Mouse (Mus musculus): ENCODE results near the gene Xrn2. TPM values are rescaled to one million over a fixed set of nuclear protein-coding genes. Genes with fewer than 3 reads are reported as not detected.

Gene Xrn2
- 10 to 100 TPM; 22.4 to 29.9 TPM for total RNA-seq (2021)
- long read RNA-seq, experiment 1, transcript Xrn2-201 (30 exons, 3,434 nt): major isoform, 16 of 26 reads
- long read RNA-seq, experiment 1, partial matches to known transcripts: 6 of 26 reads
- long read RNA-seq, experiment 1, other reads (novel, unspliced or antisense): 4 of 26 reads
- long read RNA-seq, experiment 2, transcript Xrn2-201 (30 exons, 3,434 nt): major isoform, 5 of 12 reads
- long read RNA-seq, experiment 2, partial matches to known transcripts: 5 of 12 reads
- long read RNA-seq, experiment 2, other reads (novel, unspliced or antisense): 2 of 12 reads

DNA sequence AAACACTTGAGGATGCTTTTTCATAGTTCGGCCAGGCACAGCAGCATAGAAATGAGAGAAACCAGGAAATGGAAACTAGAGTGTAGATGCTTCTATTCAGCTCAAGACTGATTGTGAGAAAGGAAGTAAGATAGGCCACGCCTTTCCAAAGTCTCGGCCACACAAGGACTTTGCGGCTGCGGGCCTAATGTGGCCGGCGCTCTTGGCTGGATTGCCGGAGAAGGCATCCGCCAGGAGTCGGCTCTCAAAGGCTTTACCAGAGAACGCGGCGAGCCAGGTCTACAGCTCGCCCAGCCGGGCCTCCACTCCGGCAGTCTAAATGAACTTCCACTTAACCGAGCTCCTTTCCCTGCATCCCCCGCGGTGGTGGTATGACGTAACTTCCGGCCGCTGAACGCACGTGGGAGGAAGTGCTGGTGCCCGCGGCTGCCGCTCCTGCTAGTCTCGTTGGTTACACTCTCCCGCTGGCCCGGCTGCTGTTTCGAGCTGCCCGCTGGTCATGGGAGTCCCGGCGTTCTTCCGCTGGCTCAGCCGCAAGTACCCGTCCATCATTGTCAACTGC lies at the start of gene Xrn2:
Gene Xrn2, plus strand, starts transcription at position 374 of the 562 bp plus-strand sequence.
- DNase-seq: peak; percentile 96 to 97

DNA sequence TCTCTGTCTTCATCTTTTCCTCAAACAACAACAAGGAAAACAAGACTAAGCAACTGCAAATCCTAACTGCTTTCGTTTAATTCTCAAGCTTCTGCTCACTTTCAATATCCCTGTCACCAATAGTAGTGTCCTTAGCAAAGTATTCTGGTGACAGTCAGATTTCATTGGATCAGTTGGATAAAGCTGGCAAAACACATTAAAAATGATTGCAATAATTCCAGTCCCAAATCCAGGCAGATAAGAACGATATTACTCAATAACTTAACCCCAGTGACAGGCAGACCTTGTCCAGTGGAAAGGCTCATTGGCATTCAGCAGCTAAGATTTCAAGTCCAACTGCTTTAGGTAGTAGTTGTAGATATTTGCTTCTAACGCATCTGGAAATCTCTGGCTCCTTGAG lies 37.8 kb upstream of the Xrn2 start:
- DNase-seq: no peak

DNA sequence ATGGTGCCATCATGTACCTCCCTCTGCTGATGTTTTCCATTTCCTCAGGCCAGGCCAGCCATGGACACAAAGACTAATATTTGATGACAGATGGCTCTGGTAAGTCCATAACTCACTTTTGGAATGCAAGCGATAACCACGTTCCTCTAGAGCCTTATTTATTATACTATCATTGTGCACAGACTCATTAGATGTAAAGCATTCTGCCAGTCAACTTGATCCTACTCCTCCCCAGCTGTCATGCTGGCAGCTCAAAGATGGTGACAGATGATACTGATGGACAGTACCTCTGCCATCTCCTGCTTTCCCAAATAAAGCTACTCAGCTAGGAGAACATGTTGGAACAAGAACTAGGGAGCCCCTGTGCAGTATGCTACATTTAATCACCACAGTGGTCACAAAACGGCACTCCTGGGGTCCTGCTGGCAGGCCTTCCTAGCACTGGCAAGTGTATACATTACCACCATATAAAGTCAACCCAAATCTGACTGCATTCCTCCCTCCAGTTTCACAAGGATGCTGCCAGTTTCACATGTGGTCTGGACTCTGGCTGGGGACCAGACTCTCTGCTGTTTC lies 37.3 kb upstream of the Xrn2 start:
- no peak for DNase-seq

DNA sequence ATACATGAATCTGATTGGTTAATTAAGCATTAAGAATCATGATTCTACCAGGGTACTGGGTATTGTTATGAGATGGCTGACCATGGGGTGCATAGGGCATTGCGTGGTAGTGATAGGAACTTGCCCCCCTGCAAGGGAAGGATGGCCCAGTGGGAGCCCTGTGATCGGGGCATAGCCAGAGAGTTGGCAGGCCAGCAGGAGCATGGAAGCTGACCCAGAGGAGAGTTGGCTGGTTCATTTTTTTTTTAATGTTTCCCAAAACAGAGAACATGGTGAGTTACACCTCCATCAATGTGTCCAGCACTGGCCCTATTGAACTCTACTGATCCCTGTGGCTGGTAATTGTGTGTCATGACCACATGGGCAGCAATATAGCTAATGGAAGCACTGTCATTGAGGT lies 30.0 kb upstream of the Xrn2 start:
- DNase-seq: no peak

DNA sequence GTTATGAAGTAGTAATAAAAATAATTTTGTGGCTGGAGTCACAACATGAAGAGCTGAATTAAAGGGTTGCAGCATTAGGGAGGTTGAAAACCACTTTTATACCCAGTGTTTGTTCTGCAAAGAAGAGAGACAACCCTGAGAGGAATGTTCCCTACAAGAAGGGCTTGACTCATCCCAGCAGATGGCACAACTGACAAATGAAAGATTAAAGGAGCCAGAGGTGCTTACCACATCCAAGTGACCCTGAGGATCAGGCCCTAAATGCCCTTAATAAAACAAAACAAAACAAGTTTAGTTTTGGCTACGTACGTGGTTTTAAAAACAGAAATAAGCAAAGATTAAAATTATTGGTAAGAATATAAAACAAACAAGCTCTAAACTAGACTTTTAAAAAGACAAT lies 28.0 kb upstream of the Xrn2 start:
- DNase-seq: no peak

DNA sequence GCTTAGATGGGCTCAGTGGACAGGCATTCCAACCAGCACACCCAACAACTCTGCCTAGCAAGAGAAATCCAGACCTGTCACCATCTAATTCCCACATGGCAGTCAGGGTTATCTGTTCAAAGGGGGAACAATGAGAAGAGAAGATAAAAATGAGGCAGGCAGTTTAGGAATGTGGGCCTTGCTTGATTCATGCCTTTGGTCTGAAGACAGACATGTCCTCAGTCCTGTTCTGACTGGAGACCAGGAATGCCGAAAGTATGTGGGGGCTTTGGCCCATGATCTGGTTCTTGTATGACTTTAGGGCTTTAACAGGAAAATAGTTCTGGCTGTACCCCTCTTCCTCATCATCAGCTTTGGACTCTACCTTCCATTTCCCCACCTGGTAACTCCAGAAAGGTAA lies 27.0 kb upstream of the Xrn2 start:
- no peak for DNase-seq

DNA sequence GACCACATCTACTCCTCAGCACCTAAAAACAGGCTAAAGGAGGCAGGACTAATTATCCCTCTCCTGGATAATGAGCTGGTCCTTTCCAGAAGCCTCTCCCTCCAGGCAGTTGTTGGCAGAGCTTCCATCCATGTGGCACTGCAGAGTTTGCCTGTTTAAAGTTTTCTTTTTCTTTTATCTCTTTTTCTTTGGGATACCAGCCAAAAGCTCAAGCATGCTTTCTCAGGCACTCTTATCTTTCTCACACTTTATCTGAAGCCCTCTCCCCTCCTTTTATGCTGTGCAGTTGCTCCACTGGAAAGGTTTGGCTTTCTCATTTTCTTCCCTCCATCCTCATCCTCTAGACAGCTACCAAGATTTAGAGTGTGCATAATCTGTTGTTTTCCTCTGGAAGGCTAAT lies 26.4 kb upstream of the Xrn2 start:
- no peak for DNase-seq

DNA sequence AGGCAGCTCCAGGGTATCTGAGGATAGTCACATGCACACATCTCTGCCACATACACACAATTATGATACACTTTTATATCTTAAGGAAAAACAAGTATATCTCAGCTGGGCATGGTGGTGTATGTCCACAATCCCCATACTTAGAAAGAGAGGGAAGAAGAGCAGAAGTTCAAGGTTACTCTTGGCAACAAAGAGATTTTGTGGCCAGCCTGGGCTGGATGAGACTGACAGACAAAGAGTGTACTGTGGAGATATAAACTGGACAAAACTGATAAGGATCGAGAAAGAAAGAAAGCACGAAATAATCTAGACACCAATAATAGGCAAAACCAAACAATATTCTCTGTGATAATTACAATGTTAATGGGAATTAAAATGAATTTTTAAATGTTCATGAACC lies 5.5 kb upstream of the Xrn2 start:
- no peak for DNase-seq

DNA sequence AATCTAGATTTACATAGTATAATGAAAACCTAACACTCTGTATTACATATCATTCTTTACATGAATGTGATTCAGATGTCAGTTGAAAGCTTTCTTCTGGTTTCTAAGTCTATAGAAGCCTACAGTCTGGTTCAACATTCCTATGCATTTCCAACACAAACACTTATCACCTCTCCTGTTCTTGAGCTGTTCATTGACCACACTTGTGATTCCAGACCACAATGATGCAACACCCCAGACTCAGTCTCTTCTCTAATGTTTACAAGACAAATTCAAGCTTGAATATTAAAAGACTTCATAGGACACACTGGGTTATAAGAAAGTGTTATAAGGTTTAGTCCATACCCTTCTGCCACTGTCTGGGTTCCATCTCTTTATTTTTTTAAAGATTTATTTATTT lies 3.7 kb upstream of the Xrn2 start:
- DNase-seq: no peak

DNA sequence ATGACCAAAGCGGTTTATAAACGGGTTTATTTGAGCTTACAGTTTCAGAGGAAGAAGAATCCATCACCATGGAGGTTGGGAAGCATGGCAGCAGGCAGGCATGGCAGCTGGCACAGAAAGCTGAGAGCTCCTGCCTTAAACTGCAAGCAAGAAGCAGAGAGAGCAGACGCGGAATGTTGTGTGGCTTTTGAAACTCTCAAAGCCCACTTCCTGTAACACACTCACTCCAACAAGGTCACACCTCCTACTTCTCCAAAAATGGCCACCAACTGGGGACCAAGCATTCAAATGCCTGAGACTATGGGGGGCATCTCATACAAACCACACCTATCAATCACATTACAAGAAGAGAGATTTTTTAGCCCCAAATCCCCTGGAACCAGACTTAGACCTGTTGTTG lies 2.7 kb upstream of the Xrn2 start:
- DNase-seq: no peak

DNA sequence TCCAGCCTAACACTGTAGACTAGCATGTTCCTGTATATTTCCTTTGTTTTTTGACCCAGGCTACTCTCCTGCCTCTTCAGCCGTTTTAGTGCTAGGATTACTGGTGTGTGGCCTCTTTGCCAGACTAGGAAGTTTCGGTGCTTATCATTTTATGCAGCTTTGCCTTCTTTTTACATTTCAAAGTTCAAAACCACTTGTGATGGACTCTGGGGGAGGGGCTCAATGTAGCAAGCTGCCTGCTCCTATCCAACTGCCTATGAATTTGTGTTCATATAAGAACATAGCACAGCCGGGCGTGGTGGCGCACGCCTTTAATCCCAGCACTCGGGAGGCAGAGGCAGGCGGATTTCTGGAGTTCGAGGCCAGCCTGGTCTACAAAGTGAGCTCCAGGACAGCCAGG lies 1.8 kb upstream of the Xrn2 start:
- DNase-seq: no peak

DNA sequence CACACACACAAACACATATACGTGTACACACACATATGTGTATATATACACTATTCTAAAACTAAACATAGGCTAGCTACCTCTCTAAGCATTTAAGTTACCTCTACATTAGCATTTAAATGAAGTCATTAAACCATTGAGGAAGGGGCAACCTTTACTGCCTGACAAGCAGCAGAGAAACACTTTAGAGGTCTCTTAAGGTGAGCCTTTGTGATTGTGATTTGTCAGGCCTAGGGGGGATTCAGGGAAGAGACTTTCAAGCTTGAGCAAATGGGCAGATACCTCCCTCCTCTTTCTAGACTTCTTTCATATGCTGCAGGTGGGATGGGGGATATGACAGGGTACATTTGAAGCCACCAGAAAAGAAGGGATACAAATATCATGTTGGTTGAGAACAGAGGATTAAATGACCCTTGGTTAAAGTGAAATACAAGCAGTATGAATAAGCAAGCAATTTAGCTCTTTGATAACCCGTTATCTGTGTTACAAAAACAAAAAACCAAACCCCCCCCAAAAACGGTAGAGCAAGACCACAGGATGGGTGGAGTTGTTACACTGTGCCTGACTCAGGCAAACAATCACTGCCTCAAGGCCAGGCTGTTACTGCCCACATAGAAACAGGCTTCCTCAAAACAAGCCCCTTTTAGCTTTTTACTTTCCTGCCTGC lies 1.2 kb upstream of the Xrn2 start:
- DNase-seq: peak in 1 of 2 experiments; percentile 8

DNA sequence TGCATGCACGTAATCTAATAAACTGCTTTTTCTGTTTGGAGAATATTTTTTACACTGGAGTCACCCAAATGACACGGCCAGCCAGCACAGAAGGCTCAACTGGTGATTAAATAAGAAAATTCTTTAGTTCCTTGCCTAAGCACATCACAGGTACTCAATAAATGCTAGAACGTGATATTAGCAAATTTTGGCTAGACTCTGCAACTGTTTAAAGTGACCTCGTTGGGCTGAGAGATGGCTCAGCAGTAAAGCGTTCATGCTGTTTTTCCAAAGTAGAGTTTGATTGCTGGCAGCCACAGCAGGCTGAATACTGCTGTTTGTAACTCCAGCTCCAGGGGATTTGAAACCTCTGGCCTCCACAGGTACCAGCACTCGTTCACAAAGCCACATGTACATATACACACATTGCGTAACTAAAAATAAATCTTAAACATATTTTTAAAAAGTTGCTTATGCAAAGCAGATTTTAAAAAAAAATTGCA lies 614 bp upstream of the Xrn2 start:
- no peak for DNase-seq

DNA sequence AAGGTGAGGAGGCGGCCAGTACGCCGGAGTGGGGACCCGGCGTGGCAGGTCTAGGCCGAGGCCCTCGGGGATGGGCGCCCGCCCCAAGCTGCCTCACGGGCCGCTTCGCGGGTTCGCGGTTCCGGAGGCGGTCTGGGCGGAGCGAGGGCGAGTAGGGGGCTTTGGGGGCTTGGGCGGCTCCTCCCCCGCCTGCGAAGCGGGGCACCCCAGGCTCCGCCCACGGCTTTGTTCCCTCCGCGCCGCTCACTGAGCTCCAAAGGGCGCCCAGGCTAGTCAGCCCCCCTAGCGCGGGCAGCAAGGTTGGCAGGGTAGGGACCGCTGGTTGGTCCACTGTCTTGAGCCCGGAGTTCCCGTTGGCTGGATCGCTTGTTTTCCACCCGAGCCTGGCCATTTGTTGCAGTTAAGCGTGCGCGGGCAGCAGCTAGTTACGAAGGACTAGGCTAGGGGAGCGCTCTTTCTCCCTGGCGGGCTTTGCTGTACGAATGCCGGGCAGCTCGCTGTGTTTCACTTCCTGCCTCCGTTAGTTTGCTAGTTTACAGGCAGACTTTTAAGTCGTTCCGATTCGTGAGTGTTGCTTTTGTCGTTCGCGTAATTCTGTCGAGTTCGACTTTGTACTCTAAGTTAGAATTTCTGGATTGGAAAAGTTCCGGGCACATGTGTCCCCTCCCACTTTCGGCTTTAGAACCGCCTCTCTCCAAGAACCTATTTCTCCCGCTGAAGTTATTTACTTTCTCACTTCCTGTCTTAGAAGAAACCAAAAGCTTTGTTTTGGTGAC lies 586 bp downstream of the Xrn2 start:
- peak; percentile 64 to 75 for DNase-seq

DNA sequence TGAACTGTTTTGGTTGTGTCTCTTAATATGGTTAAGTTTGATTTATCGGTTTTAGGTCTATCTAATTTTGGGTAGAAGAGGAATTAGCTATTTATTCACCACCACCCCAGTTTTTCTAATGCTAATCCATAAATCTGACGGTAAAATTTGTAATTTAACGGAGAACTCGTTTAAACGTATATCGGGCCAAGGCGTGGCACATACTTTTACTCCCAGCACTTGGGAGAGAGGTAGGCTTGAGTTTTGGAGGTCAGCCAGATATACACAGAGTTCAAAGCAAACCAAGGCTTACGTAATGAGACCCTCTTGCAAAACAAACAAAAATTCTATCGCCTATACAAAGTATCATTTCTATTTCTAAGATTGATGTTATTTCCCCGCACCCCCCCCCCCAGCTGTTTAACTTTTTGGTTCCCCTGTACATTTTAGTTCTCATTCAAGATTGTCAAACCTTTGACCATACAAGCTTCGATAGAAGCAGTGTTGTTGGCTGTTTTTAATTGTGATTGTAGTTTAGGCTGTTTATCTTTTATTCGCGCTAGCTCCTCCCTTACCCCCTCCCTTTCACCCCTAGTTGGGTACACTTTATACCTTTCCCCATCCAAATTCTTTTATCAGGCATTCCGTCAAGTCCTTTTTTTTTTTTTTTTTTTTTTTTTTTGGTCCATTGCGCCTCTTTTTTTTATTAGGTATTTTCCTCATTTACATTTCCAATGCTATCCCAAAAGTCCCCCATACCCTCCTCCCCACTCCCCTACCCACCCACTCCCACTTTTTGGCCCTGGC lies 1.5 kb downstream of the Xrn2 start:
- peak in 1 of 2 experiments; percentile 18 for DNase-seq

DNA sequence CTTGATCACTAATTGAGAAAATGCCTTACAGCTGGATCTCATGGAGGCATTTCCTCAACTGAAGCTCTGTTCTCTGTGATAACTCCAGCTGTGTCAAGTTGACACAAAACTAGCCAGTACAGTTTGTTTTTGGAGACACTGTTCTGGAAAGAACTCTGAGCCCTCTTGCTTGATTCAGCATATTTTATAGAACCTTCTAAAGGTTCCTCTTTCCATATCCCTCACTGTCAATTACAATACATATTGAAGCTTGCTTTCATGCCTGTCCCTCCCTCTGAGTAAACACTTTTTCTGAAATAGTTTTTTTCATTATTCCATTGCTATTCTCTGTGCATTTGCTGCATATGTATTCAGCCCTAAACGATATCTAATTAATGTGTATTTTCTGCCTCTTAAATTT lies 9.2 kb downstream of the Xrn2 start:
- peak in 1 of 2 experiments; percentile 8 for DNase-seq

DNA sequence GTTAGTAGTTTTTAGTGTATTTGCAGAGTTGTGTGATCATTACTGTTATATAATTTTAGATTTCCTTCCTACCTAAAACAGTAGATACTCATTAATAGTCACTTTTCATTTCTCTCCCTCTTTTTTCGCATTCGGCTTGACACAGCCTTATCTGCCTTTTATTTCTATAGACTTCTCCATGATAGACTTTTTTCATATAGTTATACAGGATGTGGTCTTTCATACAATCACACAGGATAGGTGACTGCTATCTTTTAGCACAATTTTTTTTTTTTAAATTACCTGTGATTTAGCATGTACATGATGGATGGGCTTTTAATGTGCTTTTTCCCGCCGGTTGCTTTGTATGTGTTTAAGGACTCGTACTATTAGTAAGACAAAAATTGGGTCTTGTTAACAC lies 10.3 kb downstream of the Xrn2 start:
- DNase-seq: no peak

DNA sequence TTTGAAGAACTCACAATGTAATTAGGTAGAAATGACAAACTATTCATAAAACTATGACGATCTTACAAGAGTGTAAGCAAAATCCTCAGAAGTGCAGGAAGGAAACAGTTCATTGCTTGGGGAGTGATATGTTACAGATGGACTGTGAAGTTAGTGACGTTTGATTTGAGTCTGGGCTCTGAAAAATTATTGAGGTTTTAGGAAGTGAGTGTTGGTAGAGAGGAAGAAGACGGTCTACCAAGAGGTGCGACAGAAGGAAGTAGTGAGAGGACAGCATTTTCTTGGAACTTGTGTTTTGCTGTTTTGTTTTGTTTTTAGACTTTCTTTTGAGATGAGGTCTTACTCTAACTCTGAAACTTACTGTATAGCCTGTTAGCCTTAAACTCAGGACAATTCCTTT lies 10.8 kb downstream of the Xrn2 start:
- no peak for DNase-seq

DNA sequence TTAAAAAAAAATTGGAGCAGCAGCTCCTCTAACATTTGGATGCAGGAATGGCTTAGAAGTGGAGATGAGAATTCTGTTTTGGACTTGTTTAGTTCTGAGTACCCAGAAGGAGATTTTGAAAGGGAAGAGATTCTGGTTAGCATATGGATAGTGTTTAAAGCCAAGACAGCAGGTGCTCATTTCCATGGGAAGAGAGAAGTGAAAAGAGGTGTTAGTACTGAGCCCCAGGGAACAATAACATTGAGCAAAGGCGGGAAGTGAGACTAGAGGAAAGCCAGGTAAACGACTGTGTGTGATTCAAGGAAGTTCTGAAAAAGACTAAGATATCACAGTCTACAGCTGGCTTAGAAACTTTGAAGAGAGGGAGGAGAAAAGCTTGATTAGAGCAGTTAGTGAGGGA lies 20.3 kb downstream of the Xrn2 start:
- no peak for DNase-seq

DNA sequence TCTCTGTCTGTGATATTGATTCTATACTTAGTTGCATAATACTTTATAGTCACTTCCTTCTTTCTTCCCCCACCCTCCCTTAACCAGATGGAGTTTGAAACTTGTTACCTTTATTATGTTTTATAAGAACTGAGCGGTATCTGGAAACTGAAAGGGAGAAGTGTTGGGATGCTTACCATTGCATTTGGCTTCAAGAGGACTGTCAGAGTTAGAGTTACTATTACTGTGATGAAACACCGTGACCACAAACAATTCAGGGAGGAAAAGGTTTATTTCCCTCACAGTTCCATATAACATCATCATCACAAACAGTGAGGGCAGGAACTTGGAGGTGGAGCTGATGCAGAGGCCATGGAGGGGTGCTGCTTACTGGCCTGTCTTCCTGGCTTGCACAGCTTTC lies 23.1 kb downstream of the Xrn2 start:
- DNase-seq: no peak

DNA sequence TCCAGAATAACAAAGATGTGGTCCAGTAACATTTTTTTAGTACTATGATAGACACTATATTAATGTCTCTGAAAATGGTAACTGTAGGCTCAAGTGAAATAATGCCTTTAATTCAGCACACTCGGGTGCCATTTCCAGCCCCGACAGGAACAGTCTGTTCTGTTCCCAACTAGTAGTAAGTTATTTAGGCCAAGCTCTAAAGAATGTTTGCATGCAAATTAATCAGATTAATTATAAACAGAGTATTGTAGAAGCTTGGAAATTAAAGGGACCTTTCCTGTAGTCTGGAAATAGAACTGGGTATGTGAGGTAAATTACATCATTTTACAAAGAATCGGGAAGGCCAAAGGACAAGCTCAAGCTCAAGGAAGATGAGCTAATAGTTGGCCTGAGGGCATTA lies 34.3 kb downstream of the Xrn2 start:
- DNase-seq: no peak

Measured in heart, adult 18-20 months (tissue).